Mouse (Mus musculus): Measurements from ENCODE around the gene Vmn2r63. TPM values are rescaled to one million over a fixed set of nuclear protein-coding genes. Genes with fewer than 3 reads are reported as not detected.

Gene Vmn2r63
- total and polyA plus RNA-seq, 3 experiments, result not detected

Other genes with a start within 250 kb of the Vmn2r63 start
- 1.3 and 1.8 TPM in 2 replicates for gene Zfp975, start 241.1 kb downstream of the Vmn2r63 start, total RNA-seq (2012; rRNA removed)
- gene Zfp975, start 241.1 kb downstream of the Vmn2r63 start, total RNA-seq (2014; rRNA removed), result 2.0 and 3.0 TPM in 2 replicates
- gene Zfp975, start 241.1 kb downstream of the Vmn2r63 start, polyA plus RNA-seq (2012; ENCODE audit: insufficient read length, low read depth), result 0.79 and 0.91 TPM in 2 replicates
- not detected in 2 replicates for gene Gm17067, start 206.8 kb downstream of the Vmn2r63 start, total RNA-seq (2012; rRNA removed)
- not detected in 2 replicates for gene Gm17067, start 206.8 kb downstream of the Vmn2r63 start, total RNA-seq (2014; rRNA removed)
- not detected in 2 replicates for gene Gm17067, start 206.8 kb downstream of the Vmn2r63 start, polyA plus RNA-seq (2012; ENCODE audit: insufficient read length, low read depth)
- gene Vmn2r62, start 140.3 kb downstream of the Vmn2r63 start, total RNA-seq (2012; rRNA removed), result not detected in 2 replicates
- not detected in 2 replicates for gene Vmn2r62, start 140.3 kb downstream of the Vmn2r63 start, total RNA-seq (2014; rRNA removed)
- gene Vmn2r62, start 140.3 kb downstream of the Vmn2r63 start, polyA plus RNA-seq (2012; ENCODE audit: insufficient read length, low read depth), result not detected in 2 replicates
- gene Gm2381, start 66.6 kb downstream of the Vmn2r63 start, total RNA-seq (2012; rRNA removed), result 0.81 and 0.84 TPM in 2 replicates
- not detected in 2 replicates for gene Gm2381, start 66.6 kb downstream of the Vmn2r63 start, total RNA-seq (2014; rRNA removed)
- gene Gm2381, start 66.6 kb downstream of the Vmn2r63 start, polyA plus RNA-seq (2012; ENCODE audit: insufficient read length, low read depth), result 0.08 TPM in 1 of 2 replicates, not detected in the other
- not detected in 2 replicates for gene Gm9268, start 84.9 kb upstream of the Vmn2r63 start, total RNA-seq (2012; rRNA removed)
- gene Gm9268, start 84.9 kb upstream of the Vmn2r63 start, total RNA-seq (2014; rRNA removed), result not detected in 2 replicates
- gene Gm9268, start 84.9 kb upstream of the Vmn2r63 start, polyA plus RNA-seq (2012; ENCODE audit: insufficient read length, low read depth), result not detected in 2 replicates
- 0.04 and 0.08 TPM in 2 replicates for gene Zfp936, start 180.4 kb upstream of the Vmn2r63 start, total RNA-seq (2012; rRNA removed)
- gene Zfp936, start 180.4 kb upstream of the Vmn2r63 start, total RNA-seq (2014; rRNA removed), result 0.24 and 0.30 TPM in 2 replicates
- gene Zfp936, start 180.4 kb upstream of the Vmn2r63 start, polyA plus RNA-seq (2012; ENCODE audit: insufficient read length, low read depth), result 2.0 TPM in 2 replicates

All from CH12.LX (cell line).